Mouse (Mus musculus) heart, adult 2 months (tissue): ENCODE measurements at regions not wholly inside any gene's neighbourhood (a gene's known extent, or its start where the extent isn't known, plus 50 kb on each side); places are given as distances from the start of the nearest gene placed in this dataset.

Experiments used
- CTCF ChIP-seq: fragments of 200-600 bp; IDR thresholded peaks from 2 replicates; pipeline ENCODE4 v1.8.1; 2022; ENCODE audit warnings: antibody characterized with exemption, mild to moderate bottlenecking, moderate library complexity
- EP300 ChIP-seq: fragments of 200-500 bp; IDR thresholded peaks from 2 replicates; pipeline ENCODE4 v1.6.1; 2011; ENCODE audit warnings: low read depth, low read length, control low read depth; ENCODE audit not compliant: insufficient read depth

DNA sequence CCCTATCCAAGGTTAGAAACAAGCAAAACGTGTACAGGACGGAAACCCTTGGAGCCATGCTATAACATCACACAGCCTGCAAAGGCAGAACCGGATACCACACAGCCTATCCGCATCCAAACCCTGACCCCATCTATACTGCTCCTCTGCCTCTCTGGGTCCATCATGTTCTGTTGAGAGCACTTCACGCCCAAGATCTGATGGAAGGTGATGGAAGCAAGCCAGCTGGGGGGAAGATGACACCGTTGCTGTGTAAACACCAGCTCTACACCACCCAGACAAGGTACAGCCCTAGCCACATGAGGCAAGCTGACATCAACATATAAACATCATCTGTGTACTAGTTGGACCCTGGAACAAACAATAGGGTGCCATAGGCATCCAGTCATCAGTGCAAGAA is 234.8 kb upstream of the Zfp637 start:
- TF ChIP-seq EP300 (no peak), CTCF (no peak)
